Mouse (Mus musculus) T-helper 17 cell (primary cell): Measurements from ENCODE around the gene Mob3b.

Experiments
- in situ Hi-C, 2 experiments: fragments of 300-600 bp; cut with MboI, MseI; formaldehyde crosslinking; loops; 1 replicate in 1 of 2; 2 replicates in 1 of 2; pipeline ENCODE4 v1.15.1; 2025; ENCODE audit warnings: high pct_unique_total_duplicates in 2 of 2

The Mob3b gene

GRCm38 (mm10) chr4:35156751-35157611 lies at the start of gene Mob3b:
Gene Mob3b, minus strand, starts transcription at chr4:35157484.
- in situ Hi-C loops = loop anchor here in 1 of 2 experiments (5.0 kb wide), 2 partner anchors 60 to 65 kb away; no protein-coding TSS in a partner anchor

- in situ Hi-C loops = loop anchor here in 1 of 2 experiments (25.0 kb wide), 1 partner anchor 617 kb away; no protein-coding TSS in a partner anchor
These were observed 47.4 kb upstream of the Mob3b start for GRCm38 (mm10) chr4:35204659-35205058.

GRCm38 (mm10) chr4:35203724-35204123 lies 46.4 kb upstream of the Mob3b start:
- in situ Hi-C loops = loop anchor here in 1 of 2 experiments (25.0 kb wide), 1 partner anchor 616 kb away; no protein-coding TSS in a partner anchor

- in situ Hi-C loops = loop anchor here in 1 of 2 experiments (25.0 kb wide), 1 partner anchor 614 kb away; no protein-coding TSS in a partner anchor
These were observed 44.4 kb upstream of the Mob3b start for GRCm38 (mm10) chr4:35201700-35202099.

- in situ Hi-C loops = loop anchor here in 1 of 2 experiments (5.0 kb wide), 1 partner anchor 235 kb away; no protein-coding TSS in a partner anchor
These were observed 35.4 kb upstream of the Mob3b start for GRCm38 (mm10) chr4:35192725-35193124.

- in situ Hi-C loops = loop anchor here in 1 of 2 experiments (5.0 kb wide), 1 partner anchor 232 kb away; no protein-coding TSS in a partner anchor
These were observed 32.5 kb upstream of the Mob3b start for GRCm38 (mm10) chr4:35189794-35190193.

- in situ Hi-C loops = no loop called here
These were observed 30.5 kb upstream of the Mob3b start for GRCm38 (mm10) chr4:35187617-35188326.

GRCm38 (mm10) chr4:35177926-35178645 lies 20.8 kb upstream of the Mob3b start:
- in situ Hi-C loops = no loop called here

- in situ Hi-C loops = no loop called here
These were observed 18.3 kb upstream of the Mob3b start for GRCm38 (mm10) chr4:35175566-35175965.

- in situ Hi-C loops = no loop called here
These were observed 16.3 kb upstream of the Mob3b start for GRCm38 (mm10) chr4:35173551-35173950.

- in situ Hi-C loops = no loop called here
These were observed 15.2 kb upstream of the Mob3b start for GRCm38 (mm10) chr4:35172471-35172870.

GRCm38 (mm10) chr4:35169571-35170125 lies 12.4 kb upstream of the Mob3b start:
- in situ Hi-C loops = no loop called here

- in situ Hi-C loops = no loop called here
These were observed 10.6 kb upstream of the Mob3b start for GRCm38 (mm10) chr4:35167855-35168254.

- in situ Hi-C loops = no loop called here
These were observed 8.7 kb upstream of the Mob3b start for GRCm38 (mm10) chr4:35165947-35166346.

- in situ Hi-C loops = no loop called here
These were observed 8.0 kb upstream of the Mob3b start for GRCm38 (mm10) chr4:35165275-35165674.

- in situ Hi-C loops = loop anchor here in 1 of 2 experiments (5.0 kb wide), 2 partner anchors 61 to 64 kb away; no protein-coding TSS in a partner anchor
These were observed 531 bp upstream of the Mob3b start for GRCm38 (mm10) chr4:35157815-35158214.

GRCm38 (mm10) chr4:35156149-35156611 lies 1.1 kb downstream of the Mob3b start:
- in situ Hi-C loops = loop anchor here in 1 of 2 experiments (5.0 kb wide), 2 partner anchors 59 to 66 kb away; no protein-coding TSS in a partner anchor

GRCm38 (mm10) chr4:35155132-35155922 lies 2.0 kb downstream of the Mob3b start:
- in situ Hi-C loops = loop anchor here in 1 of 2 experiments (5.0 kb wide), 2 partner anchors 58 to 67 kb away; no protein-coding TSS in a partner anchor

GRCm38 (mm10) chr4:35154051-35154450 lies 3.2 kb downstream of the Mob3b start:
- in situ Hi-C loops = loop anchor here in 1 of 2 experiments (5.0 kb wide), 1 partner anchor 73 kb away; the partner anchor contains the start of gene C9orf72

GRCm38 (mm10) chr4:35151756-35152155 lies 5.5 kb downstream of the Mob3b start, which contains the start of gene Ifnk:
Gene Ifnk, plus strand, starts transcription at chr4:35152056.
- in situ Hi-C loops = loop anchor here in 1 of 2 experiments (5.0 kb wide), 1 partner anchor 76 kb away; the partner anchor contains the start of gene C9orf72
